Mouse (Mus musculus) embryo, embryonic 10.5 days (tissue): ENCODE data around the gene Gm4305.
"Not testable (repeated sequence)": the region's sequence is repeated elsewhere in the genome, so short reads cannot be mapped to it uniquely, and the experiment has no call there.

ENCODE experiments used
- DNase-seq: peaks from one replicate; pipeline ENCODE4 v3.0.0-alpha.2; 2015; ENCODE audit warnings: low spot score

Gene Gm4305

DNA sequence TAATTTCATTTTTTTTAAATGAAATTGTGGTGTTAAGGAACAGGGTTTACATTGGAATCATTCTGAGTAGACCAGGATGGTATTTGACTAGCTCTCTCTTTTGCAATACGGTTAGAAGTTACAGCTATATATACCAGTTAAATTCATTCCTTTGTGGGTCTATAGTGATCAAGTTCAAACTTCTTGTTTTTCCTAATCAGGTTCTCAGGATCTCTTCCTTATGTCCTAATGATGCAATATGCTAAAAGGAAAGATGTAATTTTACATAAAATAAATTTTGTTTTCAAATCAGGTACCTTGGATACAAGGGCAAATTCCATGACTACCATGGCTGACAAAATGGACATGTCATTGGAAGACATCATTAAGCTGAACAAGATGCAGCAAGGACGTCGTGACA, at the start of gene Gm4305:
Gm4305 (plus strand) TSS at position 301 of the 400 bp plus-strand sequence.
- not testable (repeated sequence) for DNase-seq

DNA sequence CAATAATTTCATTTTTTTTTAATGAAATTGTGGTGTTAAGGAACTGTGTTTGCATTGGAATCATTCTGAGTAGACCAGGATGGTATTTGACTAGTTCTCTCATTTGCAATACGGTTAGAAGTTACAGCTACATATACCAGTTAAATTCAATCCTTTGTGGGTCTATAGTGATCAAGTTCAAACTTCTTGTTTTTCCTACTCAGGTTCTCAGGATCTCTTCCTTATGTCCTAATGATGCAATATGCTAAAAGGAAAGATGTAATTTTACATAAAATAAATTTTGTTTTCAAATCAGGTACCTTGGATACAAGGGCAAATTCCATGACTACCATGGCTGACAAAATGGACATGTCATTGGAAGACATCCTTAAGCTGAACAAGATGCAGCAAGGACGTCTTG, 15.5 kb upstream of the Gm4305 start, which contains the start of gene Gm4301:
Gm4301 (plus strand) TSS at position 301 of the 400 bp plus-strand sequence.
- not testable (repeated sequence) for DNase-seq

DNA sequence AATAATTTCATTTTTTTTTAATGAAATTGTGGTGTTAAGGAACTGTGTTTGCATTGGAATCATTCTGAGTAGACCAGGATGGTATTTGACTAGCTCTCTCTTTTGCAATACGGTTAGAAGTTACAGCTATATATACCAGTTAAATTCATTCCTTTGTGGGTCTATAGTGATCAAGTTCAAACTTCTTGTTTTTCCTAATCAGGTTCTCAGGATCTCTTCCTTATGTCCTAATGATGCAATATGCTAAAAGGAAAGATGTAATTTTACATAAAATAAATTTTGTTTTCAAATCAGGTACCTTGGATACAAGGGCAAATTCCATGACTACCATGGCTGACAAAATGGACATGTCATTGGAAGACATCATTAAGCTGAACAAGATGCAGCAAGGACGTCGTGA, 10.4 kb upstream of the Gm4305 start, which contains the start of gene Gm4302:
Gm4302 (plus strand) TSS at position 301 of the 400 bp plus-strand sequence.
- DNase-seq: not testable (repeated sequence)

DNA sequence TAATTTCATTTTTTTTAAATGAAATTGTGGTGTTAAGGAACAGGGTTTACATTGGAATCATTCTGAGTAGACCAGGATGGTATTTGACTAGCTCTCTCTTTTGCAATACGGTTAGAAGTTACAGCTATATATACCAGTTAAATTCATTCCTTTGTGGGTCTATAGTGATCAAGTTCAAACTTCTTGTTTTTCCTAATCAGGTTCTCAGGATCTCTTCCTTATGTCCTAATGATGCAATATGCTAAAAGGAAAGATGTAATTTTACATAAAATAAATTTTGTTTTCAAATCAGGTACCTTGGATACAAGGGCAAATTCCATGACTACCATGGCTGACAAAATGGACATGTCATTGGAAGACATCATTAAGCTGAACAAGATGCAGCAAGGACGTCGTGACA, 5.2 kb upstream of the Gm4305 start, which contains the start of gene Gm4303:
Gm4303 (plus strand) TSS at position 301 of the 400 bp plus-strand sequence.
- DNase-seq: not testable (repeated sequence)

DNA sequence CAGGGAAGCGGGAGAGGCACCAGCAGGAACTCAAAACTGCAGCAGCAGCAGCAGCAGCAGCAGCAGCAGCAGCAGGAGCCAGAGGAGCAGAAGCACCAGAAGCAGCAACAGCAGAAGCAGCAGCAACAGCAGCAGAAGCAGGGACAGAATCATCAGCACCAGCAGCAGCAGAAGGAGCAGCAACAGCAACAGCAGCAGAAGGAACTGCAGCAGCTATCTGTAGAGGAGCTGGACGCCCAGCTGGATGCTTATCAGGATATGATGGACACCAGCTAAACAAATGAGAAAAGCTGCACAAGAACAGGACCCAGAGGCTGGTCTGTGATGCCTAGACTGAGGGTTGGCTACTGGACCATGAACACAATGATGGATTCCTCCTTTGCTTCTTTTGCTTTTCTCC, 5.9 kb downstream of the Gm4305 start:
- DNase-seq: not testable (repeated sequence)

DNA sequence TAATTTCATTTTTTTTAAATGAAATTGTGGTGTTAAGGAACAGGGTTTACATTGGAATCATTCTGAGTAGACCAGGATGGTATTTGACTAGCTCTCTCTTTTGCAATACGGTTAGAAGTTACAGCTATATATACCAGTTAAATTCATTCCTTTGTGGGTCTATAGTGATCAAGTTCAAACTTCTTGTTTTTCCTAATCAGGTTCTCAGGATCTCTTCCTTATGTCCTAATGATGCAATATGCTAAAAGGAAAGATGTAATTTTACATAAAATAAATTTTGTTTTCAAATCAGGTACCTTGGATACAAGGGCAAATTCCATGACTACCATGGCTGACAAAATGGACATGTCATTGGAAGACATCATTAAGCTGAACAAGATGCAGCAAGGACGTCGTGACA, 10.1 kb downstream of the Gm4305 start, which contains the start of gene Gm4307:
Gm4307 (plus strand) TSS at position 301 of the 400 bp plus-strand sequence.
- not testable (repeated sequence) for DNase-seq

DNA sequence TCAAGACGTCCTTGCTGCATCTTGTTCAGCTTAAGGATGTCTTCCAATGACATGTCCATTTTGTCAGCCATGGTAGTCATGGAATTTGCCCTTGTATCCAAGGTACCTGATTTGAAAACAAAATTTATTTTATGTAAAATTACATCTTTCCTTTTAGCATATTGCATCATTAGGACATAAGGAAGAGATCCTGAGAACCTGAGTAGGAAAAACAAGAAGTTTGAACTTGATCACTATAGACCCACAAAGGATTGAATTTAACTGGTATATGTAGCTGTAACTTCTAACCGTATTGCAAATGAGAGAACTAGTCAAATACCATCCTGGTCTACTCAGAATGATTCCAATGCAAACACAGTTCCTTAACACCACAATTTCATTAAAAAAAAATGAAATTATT, 31.6 kb downstream of the Gm4305 start, which contains the start of gene Gm4312:
Gm4312 (minus strand) TSS at position 101 of the 400 bp plus-strand sequence.
- DNase-seq: not testable (repeated sequence)
